18 mouse cellular contexts compared by ENCODE assay signal in genomic region chr1:36723146-36724056, GRCm38 (mm10). TPM values are rescaled to one million over a fixed set of nuclear protein-coding genes. Genes with fewer than 3 reads are reported as not detected.
DNase-seq lines count a peak whose midpoint lies in the region; ATAC-seq lines count a peak whose summit lies in the region.
"Had no signal": no experiment of that assay in that cellular context is flagged by ENCODE, and none has a peak within 500 bp of the region (broad histone marks: within the 10 kb centered on the region; RNA-seq: fewer than 3 reads in every experiment).

No protein-coding gene starts in this region.

- intact Hi-C loops in heart, postnatal 10 days (cut with DNase I), result no loop called here

- H3K36me3 ChIP-seq in embryonic facial prominence, embryonic 12.5 days, result no peaks in the 10 kb centered on the region
- no peaks in the 10 kb centered on the region for H3K36me3 ChIP-seq in limb, embryonic 15.5 days
- H3K36me3 ChIP-seq: heart, embryonic 15.5 days had no signal

- H3K27me3 ChIP-seq in embryonic facial prominence, embryonic 12.5 days, result no peaks in the 10 kb centered on the region
- H3K27me3 ChIP-seq in limb, embryonic 15.5 days, result no peaks in the 10 kb centered on the region
- H3K27me3 ChIP-seq: heart, embryonic 15.5 days had no signal

- peak; percentile 26 for DNase-seq in embryo, embryonic 10 days (ENCODE audit: low spot score)
- DNase-seq in embryo, embryonic 9.5 days (ENCODE audit: extremely low spot score), result no peak
- DNase-seq in A20 (ENCODE audit: low read depth, low spot score) (peak; percentile 44), adipocyte (ENCODE audit: low spot score) (no peak)
- DNase-seq in heart, postnatal 10 days, result no peak
- DNase-seq: cerebellum, postnatal 25 days; left cerebral cortex, postnatal 4 days; spleen, adult 18-20 months had no signal

- WGBS in embryonic facial prominence, embryonic 12.5 days, result 60% methylated on average over 16 of the region's 16 CpGs
- WGBS in limb, embryonic 15.5 days, result 31% methylated on average over 16 of the region's 16 CpGs

- H3K4me3 ChIP-seq in embryonic facial prominence, embryonic 12.5 days, result no peak overlapping the region
- no peak overlapping the region for H3K4me3 ChIP-seq in limb, embryonic 15.5 days
- H3K4me3 ChIP-seq: heart, embryonic 15.5 days had no signal

- H3K27ac ChIP-seq in embryonic facial prominence, embryonic 12.5 days, result peak overlapping the region; percentile 47; the same call in 1 of the 2 replicates
- peak overlapping the region; percentile 33; the same call in 1 of the 2 replicates for H3K27ac ChIP-seq in limb, embryonic 15.5 days
- H3K27ac ChIP-seq: heart, embryonic 15.5 days; macrophage had no signal

- peaks cover 8% of the 10 kb centered on the region; the same call in 1 of the 2 replicates for H3K4me1 ChIP-seq in embryonic facial prominence, embryonic 12.5 days
- H3K4me1 ChIP-seq in limb, embryonic 15.5 days, result peaks cover 19% of the 10 kb centered on the region
- H3K4me1 ChIP-seq: heart, embryonic 15.5 days had no signal

- no peaks in the 10 kb centered on the region for H3K9me3 ChIP-seq in embryonic facial prominence, embryonic 12.5 days
- no peaks in the 10 kb centered on the region for H3K9me3 ChIP-seq in limb, embryonic 15.5 days
- H3K9me3 ChIP-seq: heart, embryonic 15.5 days had no signal

- no peak overlapping the region for H3K4me2 ChIP-seq in embryonic facial prominence, embryonic 12.5 days (replicated peaks)
- 0 out of 2 replicates have a peak overlapping the region, but pooled peaks have one; percentile 1 for H3K4me2 ChIP-seq in limb, embryonic 15.5 days
- H3K4me2 ChIP-seq: heart, embryonic 15.5 days had no signal

- ATAC-seq in embryonic facial prominence, embryonic 12.5 days (ENCODE audit: insufficient number of reproducible peaks, insufficient read depth, low FRiP score, low TSS enrichment), result 0 out of 2 replicates have a peak, but pooled peaks have one; percentile 28
- ATAC-seq in limb, embryonic 15.5 days (ENCODE audit: insufficient number of reproducible peaks, low FRiP score, low TSS enrichment, low read depth), result 0 out of 2 replicates have a peak, but pooled peaks have one; percentile 30
- ATAC-seq in monocyte, adult 5-6 weeks (replicated peaks; ENCODE audit: insufficient number of reproducible peaks, low FRiP score, low TSS enrichment, poor library complexity, severe bottlenecking), result no peak

- no peak overlapping the region for H3K9ac ChIP-seq in embryonic facial prominence, embryonic 12.5 days
- no peak overlapping the region for H3K9ac ChIP-seq in limb, embryonic 15.5 days
- H3K9ac ChIP-seq: heart, embryonic 15.5 days had no signal

RNA-seq across cellular contexts. Expression of gene Actr1b, which starts 9.2 kb away (rescaled TPM):
- 110 and 117 TPM in 2 replicates for polyA plus RNA-seq in embryonic facial prominence, embryonic 12.5 days (2016; fragmentation: Nextera tagmentation; extraction: Ambion mirVana)
- 102 and 107 TPM in 2 replicates for polyA plus RNA-seq in limb, embryonic 15.5 days (2015; fragmentation: Nextera tagmentation; extraction: Ambion mirVana)
- 100 to 1,000 TPM; 118 to 127 TPM for total RNA-seq in heart, postnatal 10 days (2021)
- total RNA-seq in monocyte, adult 5-6 weeks (2017), result 43.6 to 76.4 TPM (median 61.1 TPM) in 3 replicates

RNA-seq across cellular contexts. Expression of gene 4933424G06Rik, which starts 13.5 kb away (rescaled TPM):
- 0.25 TPM in 1 of 2 replicates, not detected in the other for polyA plus RNA-seq in embryonic facial prominence, embryonic 12.5 days (2016; fragmentation: Nextera tagmentation; extraction: Ambion mirVana)
- 0.28 TPM in 1 of 2 replicates, not detected in the other for polyA plus RNA-seq in limb, embryonic 15.5 days (2015; fragmentation: Nextera tagmentation; extraction: Ambion mirVana)
- total RNA-seq in heart, postnatal 10 days (2021), result not detected
- total RNA-seq in monocyte, adult 5-6 weeks (2017), result not detected in 3 replicates
- total RNA-seq: adrenal gland, adult 18-20 months; gastrocnemius, postnatal 4 days; layer of hippocampus, adult 18-20 months; MEL had no signal
- polyA plus RNA-seq: intestine, embryonic 14.5 days; macrophage had no signal

RNA-seq across cellular contexts. Expression of gene Cox5b, which starts 32.2 kb away (rescaled TPM):
- polyA plus RNA-seq in embryonic facial prominence, embryonic 12.5 days (2016; fragmentation: Nextera tagmentation; extraction: Ambion mirVana), result 471 and 489 TPM in 2 replicates
- 500 and 517 TPM in 2 replicates for polyA plus RNA-seq in limb, embryonic 15.5 days (2015; fragmentation: Nextera tagmentation; extraction: Ambion mirVana)
- 1,000 to 10,000 TPM; 2,031 to 2,046 TPM for total RNA-seq in heart, postnatal 10 days (2021)
- total RNA-seq in monocyte, adult 5-6 weeks (2017), result 276 to 385 TPM (median 284 TPM) in 3 replicates

RNA-seq across cellular contexts. Expression of gene Zap70, which starts 38.2 kb away (rescaled TPM):
- polyA plus RNA-seq in embryonic facial prominence, embryonic 12.5 days (2016; fragmentation: Nextera tagmentation; extraction: Ambion mirVana), result 0.51 and 0.65 TPM in 2 replicates
- 0.68 and 0.98 TPM in 2 replicates for polyA plus RNA-seq in limb, embryonic 15.5 days (2015; fragmentation: Nextera tagmentation; extraction: Ambion mirVana)
- total RNA-seq in heart, postnatal 10 days (2021), result under 1 TPM; 0.27 to 0.57 TPM
- total RNA-seq in monocyte, adult 5-6 weeks (2017), result 14.5 to 81.6 TPM (median 14.9 TPM) in 3 replicates
- total RNA-seq: MEL had no signal
- polyA plus RNA-seq: macrophage had no signal

RNA-seq across cellular contexts. Expression of gene Fam178b, which starts 40.4 kb away (rescaled TPM):
- polyA plus RNA-seq in embryonic facial prominence, embryonic 12.5 days (2016; fragmentation: Nextera tagmentation; extraction: Ambion mirVana), result 0.41 and 1.2 TPM in 2 replicates
- 1.2 TPM in 2 replicates for polyA plus RNA-seq in limb, embryonic 15.5 days (2015; fragmentation: Nextera tagmentation; extraction: Ambion mirVana)
- total RNA-seq in heart, postnatal 10 days (2021), result 1 to 10 TPM in 1 of 2 experiments, under 1 TPM in 1; 0.60 to 1.2 TPM
- total RNA-seq in monocyte, adult 5-6 weeks (2017), result not detected in 3 replicates
- total RNA-seq: layer of hippocampus, adult 18-20 months; left cerebral cortex, postnatal 4 days had no signal
- polyA plus RNA-seq: macrophage had no signal

Comparison
In these comparisons a context has a peak if more than half of its experiments do, and no peak if none do; other contexts are left out.
1. DNase-seq: peak in embryo, embryonic 10 days (single experiment) and A20 (single experiment); none in embryo, embryonic 9.5 days (single experiment), adipocyte (single experiment) and heart, postnatal 10 days (0 of 2).